Mouse (Mus musculus) neural tube, embryonic 14.5 days (tissue): ENCODE data around the gene Ptov1. TPM values are rescaled to one million over a fixed set of nuclear protein-coding genes. Genes with fewer than 3 reads are reported as not detected.

Experiments used
- ATAC-seq: fragments of 200-750 bp; cut with Nextera tagmentation; 2 replicates; pipeline ENCODE4 v1.8.0; 2017; ENCODE audit warnings: low read depth, mild to moderate bottlenecking, moderate TSS enrichment, moderate library complexity
- H3K27ac ChIP-seq: fragments of 300-500 bp; sonication (generic); 2 replicates; pipeline ENCODE4 v1.5.1; 2014; ENCODE audit warnings: low read depth, mild to moderate bottlenecking, control low read depth, low read length, moderate library complexity, mixed read lengths
- H3K27me3 ChIP-seq: fragments of 300-500 bp; sonication (generic); 2 replicates; pipeline ENCODE4 v1.6.1; 2014; ENCODE audit warnings: low read length; ENCODE audit not compliant: control insufficient read depth, insufficient read depth
- H3K36me3 ChIP-seq: fragments of 300-500 bp; sonication (generic); 2 replicates; pipeline ENCODE4 v1.6.1; 2014; ENCODE audit warnings: low read length, mixed read lengths; ENCODE audit not compliant: control insufficient read depth, insufficient read depth
- H3K4me1 ChIP-seq: fragments of 300-500 bp; sonication (generic); 2 replicates; pipeline ENCODE4 v1.6.1; 2014; ENCODE audit warnings: low read length; ENCODE audit not compliant: control insufficient read depth, insufficient read depth
- H3K4me2 ChIP-seq: fragments of 300-500 bp; sonication (generic); 2 replicates; pipeline ENCODE4 v1.6.1; 2014; ENCODE audit warnings: mild to moderate bottlenecking, low read depth, low read length, control low read depth
- H3K4me3 ChIP-seq: fragments of 300-500 bp; sonication (generic); 2 replicates; pipeline ENCODE4 v1.5.1; 2014; ENCODE audit warnings: low read depth, low read length, control low read depth, mixed read lengths
- H3K9ac ChIP-seq: fragments of 300-500 bp; sonication (generic); replicated peaks from 2 replicates; pipeline ENCODE4 v1.6.1; 2014; ENCODE audit warnings: low read depth, mild to moderate bottlenecking, control low read depth, low read length, mixed read lengths
- H3K9me3 ChIP-seq: fragments of 300-500 bp; sonication (generic); 2 replicates; pipeline ENCODE4 v1.6.1; 2016; ENCODE audit warnings: low read length; ENCODE audit not compliant: control insufficient read depth
- WGBS: fragments of 180-500 bp; shearing (Covaris S2); extraction: QIAGEN DNeasy Blood & Tissue Kit; methylation state at CpG from one replicate; pipeline ENCODE4 v1.1.7; 2014; 5-methylcytosine and 5-hydroxymethylcytosine counted together
- polyA plus RNA-seq: library from polyadenylated mRNA; unstranded; fragments of >200 nt; fragmentation: Nextera tagmentation; extraction: Ambion mirVana; gene quantifications from 2 replicates; pipeline ENCODE4 v1.2.1, GENCODE M21; 2014

The Ptov1 gene
- polyA plus RNA-seq, 1 experiment from 2014 or later = 475 TPM

DNA sequence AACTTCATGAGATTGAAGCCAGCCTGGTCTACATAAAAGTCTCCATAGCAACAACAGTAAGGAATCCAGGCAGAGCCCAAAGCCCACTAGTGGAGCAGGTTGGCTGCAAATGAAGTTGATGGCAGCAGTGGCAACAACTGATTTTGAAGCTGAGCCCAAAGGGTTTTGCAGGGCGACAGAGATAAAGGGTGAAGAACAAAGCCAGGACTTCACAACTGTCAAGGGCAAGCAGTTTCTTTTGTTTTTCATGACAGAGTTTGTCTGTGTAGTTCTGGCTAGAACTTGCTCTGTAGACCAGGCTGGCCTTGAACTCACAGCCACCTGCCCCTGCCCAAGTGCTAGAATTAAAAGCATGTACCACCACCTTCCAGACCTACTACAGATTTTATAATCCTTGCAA, 1.6 kb upstream of the Ptov1 start:
- 0 out of 2 replicates have a peak, but pooled peaks cover 5% of the 10 kb centered on the region for H3K36me3 ChIP-seq
- no peak for ATAC-seq
- no peak overlapping the region for H3K9ac ChIP-seq
- no peak overlapping the region for H3K27ac ChIP-seq
- peaks cover 2% of the 10 kb centered on the region; the same call in 1 of the 2 replicates for H3K27me3 ChIP-seq
- H3K9me3 ChIP-seq = no peaks in the 10 kb centered on the region
- no peak overlapping the region for H3K4me3 ChIP-seq
- 33% methylated on average over 1 of the region's 1 CpGs for WGBS
- H3K4me2 ChIP-seq = no peak overlapping the region
- H3K4me1 ChIP-seq = peaks cover 30% of the 10 kb centered on the region

DNA sequence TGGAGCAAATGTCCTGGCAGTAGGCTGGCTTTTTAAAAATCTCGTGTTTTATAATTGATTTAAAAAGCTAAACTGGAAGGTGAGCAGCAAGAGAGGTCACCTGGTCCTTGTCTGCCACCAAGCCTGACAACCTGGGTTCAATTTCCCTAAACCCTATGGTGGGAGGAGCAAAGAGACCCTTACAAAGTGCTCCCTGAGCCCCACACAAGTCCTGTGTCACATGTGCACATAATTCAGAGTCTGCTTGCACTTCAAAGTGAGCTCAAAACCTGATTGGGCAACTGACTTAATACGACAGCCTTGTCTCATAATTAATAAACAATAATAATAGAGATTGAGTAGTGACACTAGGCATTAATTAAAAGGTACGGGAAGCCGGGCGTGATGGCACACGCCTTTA, 1.0 kb upstream of the Ptov1 start:
- Histone ChIP-seq H3K9me3 (no peaks in the 10 kb centered on the region), H3K36me3 (peaks cover 5% of the 10 kb centered on the region; the same call in 1 of the 2 replicates), H3K4me1 (peaks cover 35% of the 10 kb centered on the region), H3K4me2 (peak overlapping the region; percentile 100), H3K27ac (peak overlapping the region; percentile 100), H3K9ac (peak overlapping the region; percentile 35; the same call in 1 of the 2 replicates), H3K27me3 (peaks cover 2% of the 10 kb centered on the region; the same call in 1 of the 2 replicates), H3K4me3 (peak overlapping the region; percentile 98)
- ATAC-seq = no peak
- WGBS = 83% methylated on average over 6 of the region's 6 CpGs

DNA sequence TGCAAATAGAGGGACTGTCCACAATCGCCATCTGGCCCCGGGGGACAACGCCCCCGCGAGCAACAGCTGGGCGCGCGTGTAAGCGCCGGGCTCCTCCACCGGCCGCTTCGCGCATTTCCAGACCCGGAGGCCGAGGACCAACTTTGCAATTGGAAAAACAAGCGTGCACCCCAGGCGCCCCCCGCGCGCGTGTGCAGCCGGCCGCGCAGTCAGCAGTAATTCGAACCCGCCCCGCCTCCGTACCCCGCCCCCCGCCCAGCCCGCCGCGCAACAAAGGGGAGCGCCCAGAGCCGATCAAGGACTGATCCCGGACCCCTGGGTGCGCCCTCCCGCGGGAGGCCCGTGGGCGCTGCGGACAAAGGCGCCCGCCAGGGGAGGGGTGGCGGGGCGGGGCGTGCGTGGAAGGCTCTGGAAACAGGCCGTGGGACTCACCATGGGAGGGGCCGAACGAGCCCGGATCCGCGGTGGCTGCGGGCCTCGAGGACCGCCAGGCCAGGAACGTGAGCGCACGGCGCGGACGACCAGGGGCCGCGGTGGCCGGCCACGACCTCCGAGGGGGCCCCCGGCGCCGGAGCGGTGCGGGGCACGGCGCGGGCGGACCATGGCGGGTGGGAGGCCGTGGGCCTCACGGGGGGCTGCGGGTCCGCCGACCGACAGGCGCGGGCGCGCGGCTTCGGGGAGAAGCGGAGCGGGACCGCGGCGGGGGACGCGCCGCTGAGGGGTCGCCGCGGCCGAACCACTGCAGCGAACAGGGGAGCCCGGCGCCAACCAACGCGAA, 480 bp downstream of the Ptov1 start:
- H3K27ac ChIP-seq = peak overlapping the region; percentile 100

DNA sequence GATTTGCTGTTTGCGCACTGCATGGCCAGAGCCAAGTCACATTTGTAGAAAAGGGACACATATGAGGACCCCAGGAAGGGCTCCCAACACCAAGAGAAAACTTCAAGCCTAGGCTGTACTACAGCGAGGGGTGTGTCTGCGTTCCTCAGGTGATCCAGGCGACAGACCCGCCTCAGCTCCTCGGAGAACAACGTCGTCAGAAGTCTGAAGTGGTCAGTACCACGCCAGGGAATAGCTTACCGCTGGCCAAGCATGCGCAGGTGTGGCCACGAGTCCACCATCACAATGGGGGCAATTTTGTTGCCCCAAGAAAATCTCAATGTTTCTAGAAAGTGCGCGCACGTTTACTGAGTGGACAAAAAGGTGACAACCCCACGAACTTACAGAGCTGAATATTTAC, 1.1 kb downstream of the Ptov1 start:
- Histone ChIP-seq H3K4me1 (peaks cover 37% of the 10 kb centered on the region), H3K36me3 (peaks cover 24% of the 10 kb centered on the region), H3K27ac (peak overlapping the region; percentile 100), H3K9ac (peak overlapping the region; percentile 99), H3K4me2 (peak overlapping the region; percentile 100), H3K4me3 (peak overlapping the region; percentile 98), H3K27me3 (peaks cover 2% of the 10 kb centered on the region; the same call in 1 of the 2 replicates), H3K9me3 (no peaks in the 10 kb centered on the region)
- WGBS = 7% methylated on average over 16 of the region's 16 CpGs
- no peak for ATAC-seq

More for the DNA sequence above, 480 bp downstream of the Ptov1 start:
- Histone ChIP-seq H3K27me3 (peaks cover 2% of the 10 kb centered on the region; the same call in 1 of the 2 replicates), H3K4me2 (peak overlapping the region; percentile 100), H3K4me3 (peak overlapping the region; percentile 98), H3K36me3 (peaks cover 18% of the 10 kb centered on the region), H3K9me3 (no peaks in the 10 kb centered on the region), H3K9ac (peak overlapping the region; percentile 99), H3K4me1 (peaks cover 37% of the 10 kb centered on the region)
- under 1% methylated on average over 58 of the region's 108 CpGs for whole genome bisulfite sequencing
- ATAC-seq = peak; percentile 15

DNA sequence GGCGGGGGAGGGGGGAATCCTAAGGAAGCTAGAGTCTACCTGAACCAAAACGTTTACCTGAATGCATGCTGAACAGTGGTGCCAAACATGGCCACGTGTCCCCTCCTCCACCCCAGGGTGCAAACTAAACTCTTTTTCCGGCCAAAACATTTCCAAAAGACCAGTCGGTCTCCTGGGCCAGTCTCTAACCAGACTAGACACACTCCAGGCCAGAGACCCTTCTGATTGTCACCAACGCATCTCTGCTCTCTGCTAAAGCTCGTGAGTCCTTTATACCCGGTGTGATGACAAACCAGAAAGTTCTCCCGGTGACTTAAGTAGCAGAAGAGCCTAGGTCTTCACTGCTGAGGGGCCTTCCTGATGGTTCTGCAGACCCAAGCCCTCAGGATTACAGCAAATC, 1.8 kb downstream of the Ptov1 start:
- H3K4me1 ChIP-seq = peaks cover 37% of the 10 kb centered on the region
- 59% methylated on average over 9 of the region's 9 CpGs for WGBS
- peak overlapping the region; percentile 100 for H3K4me2 ChIP-seq
- H3K27ac ChIP-seq = 0 out of 2 replicates have a peak overlapping the region, but pooled peaks have one; percentile 39
- peaks cover 2% of the 10 kb centered on the region; the same call in 1 of the 2 replicates for H3K27me3 ChIP-seq
- peaks cover 31% of the 10 kb centered on the region for H3K36me3 ChIP-seq
- H3K9ac ChIP-seq = peak overlapping the region; percentile 99
- ATAC-seq = no peak
- no peaks in the 10 kb centered on the region for H3K9me3 ChIP-seq
- H3K4me3 ChIP-seq = peak overlapping the region; percentile 98

DNA sequence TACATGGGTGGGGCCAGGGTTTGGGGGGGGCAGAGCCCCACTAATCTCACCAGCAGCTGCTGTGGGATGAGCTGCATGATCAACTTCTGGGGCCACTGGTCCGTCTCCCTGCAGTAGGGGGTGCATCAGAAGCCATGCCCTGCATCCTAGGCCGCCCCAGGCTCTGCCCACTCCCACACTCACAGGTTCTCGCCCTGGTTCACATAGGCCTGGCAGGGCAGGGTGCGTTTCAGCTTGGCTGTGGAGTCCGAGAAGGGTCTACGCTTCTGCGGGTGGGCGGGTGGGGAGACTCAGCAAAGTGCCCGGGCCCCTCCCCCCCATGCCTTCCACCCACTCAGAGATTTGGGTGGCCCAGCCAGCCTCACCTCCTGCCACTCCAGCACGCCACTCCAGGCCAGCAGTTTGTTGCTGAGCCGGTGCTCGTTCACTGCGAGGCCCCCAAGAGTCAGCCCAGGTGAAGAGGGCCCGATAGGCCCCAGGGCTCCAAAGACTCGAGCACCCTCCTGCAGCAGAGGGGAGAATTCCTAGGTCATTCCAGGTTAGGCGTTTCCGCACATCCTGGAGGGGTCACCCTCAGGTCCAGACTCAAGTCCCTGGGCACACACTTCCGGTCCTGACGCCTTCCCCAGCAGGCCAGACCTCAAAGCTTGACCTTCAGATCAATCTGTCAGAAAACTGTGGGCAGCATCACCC, 2.4 kb downstream of the Ptov1 start:
- ATAC-seq = no peak
- Histone ChIP-seq H3K4me1 (peaks cover 37% of the 10 kb centered on the region), H3K36me3 (peaks cover 37% of the 10 kb centered on the region), H3K9me3 (no peaks in the 10 kb centered on the region), H3K27me3 (peaks cover 2% of the 10 kb centered on the region; the same call in 1 of the 2 replicates), H3K27ac (no peak overlapping the region), H3K4me3 (peak overlapping the region; percentile 98), H3K9ac (peak overlapping the region; percentile 99), H3K4me2 (peak overlapping the region; percentile 100)
- 76% methylated on average over 14 of the region's 19 CpGs for WGBS

DNA sequence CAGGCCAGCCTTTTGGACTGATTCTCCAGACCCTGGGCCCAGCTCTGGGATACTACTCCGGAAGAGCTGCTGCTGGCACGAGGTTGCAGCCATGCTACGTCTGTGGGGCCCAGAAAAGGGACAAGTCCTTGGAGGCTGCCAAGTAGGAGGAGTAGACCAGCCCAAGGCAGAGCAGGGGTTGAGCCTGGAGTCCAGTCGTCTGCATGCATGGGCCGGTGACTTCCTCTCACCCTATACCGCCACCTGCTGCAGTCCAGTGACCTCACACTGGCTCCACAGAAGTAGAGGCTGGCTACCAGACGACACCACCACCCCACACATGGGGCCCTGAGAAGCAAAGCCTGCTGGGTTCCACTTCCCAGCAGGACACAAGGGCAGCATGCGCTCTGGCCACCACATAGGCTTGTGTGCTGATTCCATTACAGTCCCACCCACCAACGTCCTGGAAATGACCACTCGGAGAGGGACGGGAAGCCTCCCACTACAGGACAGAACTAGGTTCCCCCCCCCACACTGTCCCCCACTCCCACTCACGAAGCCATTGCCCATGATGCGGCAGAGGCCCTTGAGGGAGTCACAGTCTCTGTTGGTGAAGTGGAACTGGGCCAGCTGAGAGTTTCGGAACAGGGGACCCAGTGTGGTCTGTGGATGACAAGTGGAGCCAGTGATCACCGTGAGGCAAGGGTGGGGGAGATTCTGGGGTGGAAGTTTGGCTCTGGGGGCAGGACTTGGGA, 3.1 kb downstream of the Ptov1 start:
- WGBS = 59% methylated on average over 15 of the region's 15 CpGs
- H3K27me3 ChIP-seq = peaks cover 2% of the 10 kb centered on the region; the same call in 1 of the 2 replicates
- no peak for ATAC-seq
- peak overlapping the region; percentile 10 for H3K4me3 ChIP-seq
- H3K36me3 ChIP-seq = peaks cover 43% of the 10 kb centered on the region
- no peak overlapping the region for H3K27ac ChIP-seq
- H3K9me3 ChIP-seq = no peaks in the 10 kb centered on the region
- H3K9ac ChIP-seq = 0 out of 2 replicates have a peak overlapping the region, but pooled peaks have one; percentile 11
- H3K4me1 ChIP-seq = peaks cover 37% of the 10 kb centered on the region
- H3K4me2 ChIP-seq = peak overlapping the region; percentile 30

DNA sequence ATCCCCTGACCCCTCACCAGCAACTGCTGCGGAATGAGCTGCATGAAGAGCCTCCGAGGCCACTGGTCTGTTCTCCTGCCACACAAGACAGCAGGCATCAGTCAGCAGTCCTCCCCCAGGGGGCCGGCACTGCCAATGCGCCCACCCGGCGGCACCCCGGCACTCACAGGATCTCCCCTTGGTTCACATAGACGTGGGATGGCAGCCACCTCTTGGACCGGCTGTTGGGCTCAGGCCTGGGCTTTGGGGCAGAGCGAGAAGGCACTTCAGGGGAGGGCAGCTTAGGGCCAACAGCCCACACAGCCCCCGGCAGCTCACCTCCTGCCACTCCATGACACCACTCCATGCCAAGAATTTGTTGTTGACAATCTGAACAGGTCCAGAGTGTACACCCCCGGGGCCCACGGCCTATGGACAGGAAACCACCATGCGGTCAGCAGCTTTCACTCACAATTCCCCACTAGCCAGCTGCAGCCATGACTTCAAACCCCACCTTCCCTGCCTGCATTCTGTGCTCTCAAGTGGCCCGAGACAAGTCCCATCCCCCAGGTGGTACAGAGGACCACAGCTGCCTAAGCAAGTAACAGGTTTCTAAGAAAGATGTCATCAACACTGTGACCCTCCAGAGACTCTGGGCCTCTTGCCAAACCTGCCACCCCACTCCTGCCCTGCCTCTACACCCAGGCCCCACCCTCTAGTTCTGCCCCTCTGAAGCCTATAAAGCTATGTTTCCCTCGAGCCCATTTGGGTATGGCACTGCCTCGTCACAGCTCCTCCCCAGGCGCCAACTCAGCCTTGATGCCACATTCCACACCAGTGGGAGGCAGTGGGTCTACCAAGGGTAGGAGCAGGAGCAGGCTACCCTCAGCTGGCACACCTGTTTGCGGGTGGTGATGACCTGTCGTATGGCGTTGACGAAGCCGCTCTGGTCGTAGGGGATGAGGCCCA, 4.7 kb downstream of the Ptov1 start:
- no peak for ATAC-seq
- no peak overlapping the region for H3K4me3 ChIP-seq
- 82% methylated on average over 24 of the region's 24 CpGs for WGBS
- peaks cover 31% of the 10 kb centered on the region for H3K4me1 ChIP-seq
- H3K4me2 ChIP-seq = 0 out of 2 replicates have a peak overlapping the region, but pooled peaks have one; percentile 8
- no peak overlapping the region for H3K27ac ChIP-seq
- peaks cover 49% of the 10 kb centered on the region for H3K36me3 ChIP-seq
- 0 out of 2 replicates have a peak overlapping the region, but pooled peaks have one; percentile 28 for H3K9ac ChIP-seq
- H3K27me3 ChIP-seq = peaks cover 2% of the 10 kb centered on the region; the same call in 1 of the 2 replicates
- H3K9me3 ChIP-seq = no peaks in the 10 kb centered on the region
